Mouse (Mus musculus): Measurements from ENCODE around the gene Pole4.

Gene Pole4

GRCm38 (mm10) chr6:82613201-82613600 is 92.0 kb downstream of the Pole4 start:
- DNase-seq (ENCODE audit: low spot score in 2 of 2), result no peak

DNA sequence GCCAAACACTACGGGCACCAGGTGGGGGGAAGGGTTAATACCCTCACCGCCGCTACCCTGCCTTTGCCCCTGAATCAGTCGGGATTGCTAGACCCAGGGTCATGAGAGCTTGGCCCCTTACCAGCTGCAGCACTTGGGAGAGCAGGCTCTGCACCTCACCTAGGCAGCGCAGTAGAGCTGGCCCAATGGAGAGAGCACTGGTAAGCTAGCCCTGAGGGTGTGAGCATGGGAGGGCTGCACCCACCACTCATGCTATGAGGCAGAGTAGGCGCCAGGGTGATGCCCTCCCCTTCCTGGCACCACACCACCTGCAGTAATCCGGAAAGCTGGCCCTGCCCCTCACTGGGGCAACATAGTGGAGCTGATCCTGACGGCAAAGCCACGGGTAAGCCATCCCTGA is 94.1 kb downstream of the Pole4 start:
- DNase-seq (ENCODE audit: low spot score in 2 of 2), result no peak

DNA sequence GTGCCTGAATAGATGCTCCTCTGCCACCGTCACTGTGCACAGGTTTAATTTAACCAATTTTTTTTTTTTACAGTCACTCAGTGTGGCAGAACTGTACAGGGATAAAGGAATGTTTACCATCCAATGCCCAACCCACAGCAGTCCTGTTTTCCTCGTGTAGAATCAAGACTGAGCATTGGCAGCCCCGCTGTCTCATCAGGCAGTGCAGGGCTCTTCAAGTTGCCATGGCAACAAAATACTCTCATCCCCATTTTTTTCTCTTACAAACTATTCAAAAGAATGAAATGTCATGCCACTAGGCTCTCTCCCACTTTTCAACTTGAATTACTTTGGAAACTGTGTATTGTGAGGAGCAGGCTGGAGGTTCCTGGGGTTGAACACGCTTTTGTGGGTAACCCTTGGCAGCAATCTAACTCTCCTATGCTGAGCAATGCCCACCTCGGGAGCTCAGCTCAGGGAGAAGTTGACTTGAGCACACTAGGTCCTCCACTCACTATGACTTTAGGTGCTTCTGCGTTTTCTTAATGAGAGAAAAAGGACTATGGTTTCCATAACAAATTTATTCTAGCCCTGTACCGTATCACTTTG is 95.7 kb downstream of the Pole4 start:
- DNase-seq (ENCODE audit: low spot score in 2 of 2), result no peak

GRCm38 (mm10) chr6:82608756-82609155 is 96.4 kb downstream of the Pole4 start:
- no peak for DNase-seq (ENCODE audit: low spot score in 2 of 2)

DNA sequence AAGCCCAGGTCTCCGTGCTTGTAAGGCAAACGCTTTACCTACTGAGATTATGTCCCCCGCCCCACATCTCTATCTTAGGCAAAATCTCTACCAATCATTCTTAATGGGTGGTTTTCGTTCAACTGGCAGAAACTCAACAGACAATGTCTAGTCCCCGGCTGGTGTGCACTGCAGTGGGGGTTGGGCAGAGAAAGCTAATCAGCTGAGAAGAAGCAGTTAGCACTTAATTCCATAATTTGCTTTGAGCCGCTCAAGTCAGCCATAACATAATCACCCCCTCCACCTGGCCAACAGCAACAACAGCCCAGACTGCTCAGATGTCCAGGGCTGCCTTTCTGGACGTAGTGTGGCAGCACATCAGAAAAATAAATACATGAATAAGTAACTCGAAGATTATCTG is 100.4 kb downstream of the Pole4 start:
- DNase-seq (ENCODE audit: low spot score in 2 of 2), result no peak

DNA sequence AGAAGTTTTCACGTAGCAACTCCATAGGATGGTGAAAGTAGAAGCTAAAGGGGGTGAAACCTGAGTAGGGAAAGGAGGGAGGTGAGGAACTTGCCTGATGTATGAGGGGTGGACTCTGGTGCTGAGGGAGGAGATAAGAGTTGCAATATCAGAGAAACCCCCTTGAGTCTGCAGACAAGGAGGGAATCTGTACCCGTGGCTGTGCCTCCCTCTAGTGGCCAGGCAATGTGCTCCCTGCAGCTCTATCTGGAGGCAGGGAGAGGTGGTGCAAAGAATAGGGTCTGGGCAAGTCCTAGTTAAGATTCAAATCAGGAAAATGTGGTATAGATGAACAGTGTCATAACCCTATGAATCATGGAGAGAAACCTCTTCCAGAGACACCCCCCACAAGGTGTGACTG is 101.5 kb downstream of the Pole4 start:
- DNase-seq (ENCODE audit: low spot score in 2 of 2), result peak in 1 of 2 experiments; percentile 20

DNA sequence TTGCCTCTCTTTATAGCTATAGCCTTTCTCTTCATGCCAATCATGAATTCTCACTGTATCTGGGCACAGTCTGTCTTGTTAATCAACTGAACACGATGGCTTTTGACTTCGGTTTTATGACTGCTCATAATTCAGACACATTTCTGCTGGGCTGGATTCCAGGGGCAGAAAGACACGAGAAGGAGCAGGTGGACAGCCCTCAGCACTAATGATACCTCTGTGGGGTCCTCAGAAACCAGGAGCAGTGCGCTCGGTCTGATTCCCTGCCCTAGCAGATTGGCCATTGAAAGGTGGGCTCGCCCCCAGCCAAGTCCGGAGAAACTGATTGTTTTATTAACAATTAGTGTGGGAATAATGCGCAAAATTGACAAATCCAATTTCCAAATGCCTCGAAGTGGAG is 101.9 kb downstream of the Pole4 start:
- no peak for DNase-seq (ENCODE audit: low spot score in 2 of 2)

GRCm38 (mm10) chr6:82595461-82596090 is 109.6 kb downstream of the Pole4 start:
- no peak for DNase-seq (ENCODE audit: low spot score in 2 of 2)

- DNase-seq (ENCODE audit: low spot score in 2 of 2), result no peak
Measured at GRCm38 (mm10) chr6:82589387-82589786, 115.8 kb downstream of the Pole4 start.

DNA sequence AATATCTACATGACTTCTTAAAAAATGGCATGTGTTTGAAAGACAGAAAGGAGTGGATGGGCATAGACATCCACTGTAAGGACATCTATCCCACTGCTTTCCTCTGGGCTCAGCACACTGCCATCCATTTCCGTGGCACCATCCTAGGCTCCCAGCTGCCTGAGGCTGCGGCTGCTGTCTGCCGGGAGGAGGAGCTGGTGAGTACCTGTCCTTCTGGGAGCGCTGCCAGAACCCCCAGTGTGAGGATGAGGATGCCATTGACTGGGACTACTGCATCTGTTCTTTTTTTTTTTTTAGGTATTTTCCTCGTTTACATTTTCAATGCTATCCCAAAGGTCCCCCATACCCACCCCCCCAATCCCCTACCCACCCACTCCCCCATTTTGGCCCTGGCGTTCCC is 119.8 kb downstream of the Pole4 start:
- DNase-seq (ENCODE audit: low spot score in 2 of 2), result no peak

- no peak for DNase-seq (ENCODE audit: low spot score in 2 of 2)
Measured at GRCm38 (mm10) chr6:82575445-82575844, 129.7 kb downstream of the Pole4 start.

All from thymus, postnatal 10 days (tissue).